Comparison of ENCODE assay signal across 10 mouse cellular contexts in the genomic region with DNA sequence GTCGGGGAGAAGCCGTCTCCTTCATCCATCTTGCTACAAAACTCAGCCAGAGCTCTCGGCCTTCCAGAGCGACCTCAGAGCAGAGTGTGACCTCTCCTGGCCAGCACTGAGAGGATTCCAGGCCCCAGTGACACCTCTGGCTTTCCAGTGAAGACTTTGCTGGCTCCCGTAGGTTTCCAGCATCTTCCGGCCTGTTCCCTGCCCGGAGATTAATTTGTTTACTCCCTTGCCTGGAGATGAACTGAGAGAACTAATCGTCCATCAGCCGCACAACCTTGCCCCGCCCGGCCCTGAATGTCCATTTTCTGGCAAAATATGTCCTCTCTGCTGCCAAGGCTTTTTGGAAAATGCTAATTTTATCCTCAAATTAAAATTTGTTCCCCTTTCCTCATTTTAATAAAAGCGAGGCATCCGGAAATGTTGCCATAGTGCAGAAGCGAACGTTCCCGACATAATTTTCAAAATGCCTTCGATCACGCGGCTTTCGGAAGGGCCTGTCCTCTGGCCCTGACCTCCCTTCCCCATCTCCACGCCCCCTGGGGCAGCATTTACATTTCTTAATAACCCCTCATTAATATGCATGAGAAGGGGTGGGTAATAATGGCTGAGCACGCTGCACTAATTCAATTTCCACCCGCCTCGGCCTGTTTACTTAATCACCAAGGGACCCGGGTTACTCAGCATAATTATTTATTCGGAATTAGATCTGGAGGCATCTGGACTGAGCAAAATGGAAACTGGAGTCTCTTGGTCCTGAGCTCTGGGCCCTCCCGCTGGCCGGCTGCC. TPM values are rescaled to one million over a fixed set of nuclear protein-coding genes. Genes with fewer than 3 reads are reported as not detected.
DNase-seq lines count a peak whose midpoint lies in the region; ATAC-seq and TF ChIP-seq lines count a peak whose summit lies in the region.
"Had no signal": no experiment of that assay in that cellular context is flagged by ENCODE, and none has a peak within 500 bp of the region (broad histone marks: within the 10 kb centered on the region; RNA-seq: fewer than 3 reads in every experiment).

No protein-coding gene starts in this region.

- peaks cover 49% of the 10 kb centered on the region for H3K4me1 ChIP-seq in hindbrain, embryonic 14.5 days (replicated peaks; ENCODE audit: control insufficient read depth, insufficient read depth, low read length)
- peaks cover 49% of the 10 kb centered on the region for H3K4me1 ChIP-seq in midbrain, embryonic 14.5 days (ENCODE audit: control insufficient read depth, insufficient read depth, low read length)

- no peaks in the 10 kb centered on the region for H3K27me3 ChIP-seq in hindbrain, embryonic 14.5 days (ENCODE audit: control insufficient read depth, insufficient read depth, low read length)
- no peaks in the 10 kb centered on the region for H3K27me3 ChIP-seq in midbrain, embryonic 14.5 days (ENCODE audit: control insufficient read depth, insufficient read depth, low read length)

- TF ChIP-seq CTCF in brain, embryonic 14.5 days (IDR thresholded peaks at IDR 0.05; ENCODE audit: borderline replicate concordance, extremely low read depth, insufficient read depth, insufficient read length), result no peak

- no peak overlapping the region for H3K9ac ChIP-seq in hindbrain, embryonic 14.5 days
- no peak overlapping the region for H3K9ac ChIP-seq in midbrain, embryonic 14.5 days (replicated peaks; ENCODE audit: low read length)
- H3K9ac ChIP-seq: limb, embryonic 12.5 days had no signal

- H3K9me3 ChIP-seq in hindbrain, embryonic 14.5 days (ENCODE audit: control insufficient read depth, low read length), result no peaks in the 10 kb centered on the region
- H3K9me3 ChIP-seq in midbrain, embryonic 14.5 days (ENCODE audit: control insufficient read depth, low read length), result no peaks in the 10 kb centered on the region
- H3K9me3 ChIP-seq: limb, embryonic 12.5 days had no signal

- peak; percentile 66 for ATAC-seq in hindbrain, embryonic 14.5 days (ENCODE audit: low FRiP score)
- ATAC-seq in midbrain, embryonic 14.5 days (ENCODE audit: low FRiP score, low TSS enrichment), result peak; percentile 61; the same call in 1 of the 2 replicates
- ATAC-seq in CD4-positive, CD25-positive, alpha-beta regulatory T cell, adult 4 months, result no peak

- peak; percentile 33 for DNase-seq in embryo, embryonic 10 days (ENCODE audit: low spot score)
- no peak for DNase-seq in embryo, embryonic 9.5 days (ENCODE audit: extremely low spot score)
- DNase-seq in brain, embryonic 14.5 days (ENCODE audit: low read depth), result peak; percentile 88
- peak; percentile 65 for DNase-seq in hindbrain, embryonic 14.5 days (ENCODE audit: low spot score)
- peak; percentile 80 for DNase-seq in midbrain, embryonic 14.5 days
- DNase-seq in thymus, postnatal 10 days (ENCODE audit: low spot score in 2 of 2), result no peak
- DNase-seq in left cerebral cortex, adult 11 months (ENCODE audit: low spot score), result no peak

- H3K4me3 ChIP-seq in hindbrain, embryonic 14.5 days (replicated peaks; ENCODE audit: low read length), result no peak overlapping the region
- no peak overlapping the region for H3K4me3 ChIP-seq in midbrain, embryonic 14.5 days (replicated peaks; ENCODE audit: low read depth, low read length)
- H3K4me3 ChIP-seq: heart, adult 2 months; limb, embryonic 12.5 days had no signal

- no peak overlapping the region; the same call in 1 of the 2 replicates for H3K4me2 ChIP-seq in hindbrain, embryonic 14.5 days (replicated peaks)
- peak overlapping the region; percentile 22; the same call in 1 of the 2 replicates for H3K4me2 ChIP-seq in midbrain, embryonic 14.5 days (ENCODE audit: low read length)
- H3K4me2 ChIP-seq: limb, embryonic 12.5 days had no signal

- 11% methylated on average over 28 of the region's 28 CpGs for WGBS in hindbrain, embryonic 14.5 days
- whole genome bisulfite sequencing in midbrain, embryonic 14.5 days, result 15% methylated on average over 28 of the region's 28 CpGs

- peak overlapping the region; percentile 67 for H3K27ac ChIP-seq in hindbrain, embryonic 14.5 days
- H3K27ac ChIP-seq in midbrain, embryonic 14.5 days (replicated peaks; ENCODE audit: low read depth, low read length), result peak overlapping the region; percentile 64
- H3K27ac ChIP-seq: heart, adult 2 months; limb, embryonic 12.5 days had no signal

- TF ChIP-seq POLR2A in brain, embryonic 14.5 days (IDR thresholded peaks at IDR 0.05; ENCODE audit: borderline replicate concordance, extremely low read depth, insufficient read depth, insufficient read length, poor library complexity, severe bottlenecking), result no peak

- no peaks in the 10 kb centered on the region for H3K36me3 ChIP-seq in hindbrain, embryonic 14.5 days (replicated peaks; ENCODE audit: control insufficient read depth, insufficient read depth)
- H3K36me3 ChIP-seq in midbrain, embryonic 14.5 days (ENCODE audit: control insufficient read depth, insufficient read depth, low read length), result no peaks in the 10 kb centered on the region
- H3K36me3 ChIP-seq: limb, embryonic 12.5 days had no signal

RNA-seq across cellular contexts. Expression of gene Ctnnbl1, which starts 32.0 kb away (rescaled TPM):
- 61.8 TPM in 2 replicates for polyA plus RNA-seq in brain, embryonic 14.5 days (2012; rRNA removed)
- polyA plus RNA-seq in hindbrain, embryonic 14.5 days (2014; fragmentation: Nextera tagmentation; extraction: Ambion mirVana), result 53.3 and 59.5 TPM in 2 replicates
- polyA plus RNA-seq in midbrain, embryonic 14.5 days (2014; fragmentation: Nextera tagmentation; extraction: Ambion mirVana), result 61.2 and 78.7 TPM in 2 replicates
- polyA plus RNA-seq in CD4-positive, CD25-positive, alpha-beta regulatory T cell, adult 4 months (2017; shearing (Covaris generic)), result 10 to 100 TPM; 71.0 to 71.9 TPM

Comparison
In these comparisons a context has a peak if more than half of its experiments do, and no peak if none do; other contexts are left out.
1. DNase-seq: peak in embryo, embryonic 10 days (single experiment), brain, embryonic 14.5 days (single experiment), hindbrain, embryonic 14.5 days (single experiment) and midbrain, embryonic 14.5 days (single experiment); none in embryo, embryonic 9.5 days (single experiment), thymus, postnatal 10 days (0 of 2) and left cerebral cortex, adult 11 months (single experiment).